Mouse (Mus musculus): ENCODE measurements around the gene Polr3h.
"Not testable (repeated sequence)": the region's sequence is repeated elsewhere in the genome, so short reads cannot be mapped to it uniquely, and the experiment has no call there.

- TF ChIP-seq POLR2A (IDR thresholded peaks at IDR 0.05; ENCODE audit: borderline replicate concordance, extremely low read depth, insufficient read depth, insufficient read length, poor library complexity, severe bottlenecking); CTCF (IDR thresholded peaks at IDR 0.05; ENCODE audit: borderline replicate concordance, extremely low read depth, insufficient read depth, insufficient read length): not testable (repeated sequence)
These were observed 49.1 kb upstream of the Polr3h start for GRCm38 (mm10) chr15:81975156-81975555.

Data from brain, embryonic 14.5 days (tissue).